Mouse (Mus musculus) testis, postnatal 14 days (tissue): ENCODE results near the gene Naa25.
"Not testable (repeated sequence)": the region's sequence is repeated elsewhere in the genome, so short reads cannot be mapped to it uniquely, and the experiment has no call there.

ENCODE experiments used
- DNase-seq: peaks from one replicate; pipeline ENCODE4 v3.0.0; 2021; ENCODE audit warnings: low spot score

Gene Naa25

DNA sequence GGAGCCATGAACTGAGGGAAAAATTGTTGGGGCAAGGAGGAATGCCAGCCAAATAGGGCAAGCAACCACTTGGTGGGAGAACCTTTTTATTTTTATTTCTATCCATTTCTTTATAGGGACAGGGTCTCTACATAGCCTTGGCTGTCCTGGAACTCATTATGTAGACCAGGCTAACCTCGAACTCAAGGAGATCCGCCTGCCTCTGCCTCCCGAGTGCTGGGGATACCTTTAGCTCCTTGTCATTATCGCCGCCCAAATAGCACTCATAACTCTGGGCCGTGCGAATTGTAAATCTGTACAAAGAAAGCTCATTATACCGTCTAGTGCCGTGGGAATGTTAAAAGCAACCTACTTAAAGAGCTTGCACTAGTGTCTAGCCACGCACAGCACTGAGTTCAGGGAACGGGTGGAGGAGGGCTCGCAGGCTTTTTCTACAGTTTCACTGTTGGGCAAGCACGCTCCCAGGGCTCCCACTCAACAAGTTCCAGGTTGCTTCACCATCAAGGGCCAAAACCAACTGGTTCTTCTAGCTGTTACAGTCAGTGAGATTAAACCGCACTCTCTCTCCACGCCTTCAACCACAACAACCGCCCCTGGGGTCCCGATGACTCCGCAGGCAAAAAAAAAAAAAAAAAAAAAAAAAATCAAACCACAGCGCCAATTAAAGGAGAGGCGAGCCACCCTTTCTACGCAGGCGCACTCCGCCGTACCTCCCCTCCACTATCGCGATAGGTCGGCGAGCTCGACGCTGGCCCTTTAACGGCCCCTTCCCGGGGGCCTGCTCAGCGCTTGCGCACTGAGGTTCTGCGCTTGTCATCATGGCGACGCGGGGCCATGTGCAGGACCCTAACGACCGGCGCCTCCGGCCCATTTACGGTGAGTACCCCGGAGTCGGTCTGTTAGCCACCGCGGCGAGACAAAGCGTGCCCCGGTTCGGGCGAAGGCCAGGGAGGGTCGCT lies at the start of gene Naa25:
Naa25 (plus strand) TSS at position 750 of the 959 bp plus-strand sequence.
- peak; percentile 97 for DNase-seq

DNA sequence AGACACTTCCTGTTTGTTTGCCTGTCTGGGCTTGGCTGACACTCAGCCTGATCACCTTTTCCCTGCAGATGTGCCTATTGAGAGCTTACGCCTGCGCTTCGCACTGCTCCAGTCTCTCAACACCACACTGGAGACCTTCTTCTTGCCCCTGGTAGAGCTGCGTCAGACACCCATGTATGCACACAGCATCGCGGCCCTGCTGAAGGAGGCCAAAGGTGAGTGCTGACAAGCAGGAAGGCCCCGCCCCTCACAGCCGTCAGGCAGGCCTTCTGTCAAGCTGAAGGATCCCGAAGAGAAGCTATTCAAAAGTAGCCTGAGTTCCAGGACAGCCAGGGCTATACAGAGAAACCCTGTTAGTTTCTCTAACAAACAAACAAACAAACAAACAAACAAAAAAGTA lies 38.5 kb upstream of the Naa25 start:
- DNase-seq, result no peak

DNA sequence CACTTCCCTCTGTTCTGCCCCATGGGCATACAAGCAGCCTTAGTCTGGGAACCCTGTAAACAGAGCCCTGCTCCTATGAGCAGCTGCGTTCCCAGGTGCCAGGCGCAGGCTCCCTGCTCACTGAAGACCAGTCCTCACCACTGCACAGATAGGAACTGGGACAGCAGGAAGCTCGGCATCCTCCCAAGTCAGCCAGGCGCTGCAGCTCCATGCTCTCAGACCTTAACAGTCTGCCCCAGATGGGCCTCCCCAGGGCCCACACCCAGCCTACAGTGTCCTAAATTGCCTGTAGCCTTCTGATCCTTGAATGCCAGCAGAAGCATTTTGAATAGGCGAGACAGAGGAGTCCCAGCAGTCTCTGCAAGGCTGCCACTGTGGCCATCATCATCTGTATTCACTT lies 36.0 kb upstream of the Naa25 start:
- no peak for DNase-seq

DNA sequence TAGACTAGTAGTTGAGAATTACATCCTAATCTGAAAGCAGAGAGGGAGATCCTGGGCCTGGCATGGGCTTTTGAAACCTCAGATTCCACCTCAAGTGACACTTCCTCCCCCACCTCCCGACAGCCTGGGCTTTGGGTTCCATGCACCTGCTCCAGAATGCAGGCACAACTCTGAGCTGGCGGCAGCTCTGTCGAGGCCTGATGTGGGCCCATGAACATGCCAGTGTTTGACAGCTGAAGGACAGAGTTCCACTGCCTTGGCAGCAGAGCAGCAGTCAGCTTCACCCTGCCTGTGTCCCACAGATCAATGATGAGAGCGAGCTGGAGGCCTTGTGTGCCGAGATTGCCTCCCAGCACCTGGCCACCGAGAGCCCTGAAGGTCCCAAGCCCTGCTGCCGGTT lies 34.3 kb upstream of the Naa25 start:
- no peak for DNase-seq

DNA sequence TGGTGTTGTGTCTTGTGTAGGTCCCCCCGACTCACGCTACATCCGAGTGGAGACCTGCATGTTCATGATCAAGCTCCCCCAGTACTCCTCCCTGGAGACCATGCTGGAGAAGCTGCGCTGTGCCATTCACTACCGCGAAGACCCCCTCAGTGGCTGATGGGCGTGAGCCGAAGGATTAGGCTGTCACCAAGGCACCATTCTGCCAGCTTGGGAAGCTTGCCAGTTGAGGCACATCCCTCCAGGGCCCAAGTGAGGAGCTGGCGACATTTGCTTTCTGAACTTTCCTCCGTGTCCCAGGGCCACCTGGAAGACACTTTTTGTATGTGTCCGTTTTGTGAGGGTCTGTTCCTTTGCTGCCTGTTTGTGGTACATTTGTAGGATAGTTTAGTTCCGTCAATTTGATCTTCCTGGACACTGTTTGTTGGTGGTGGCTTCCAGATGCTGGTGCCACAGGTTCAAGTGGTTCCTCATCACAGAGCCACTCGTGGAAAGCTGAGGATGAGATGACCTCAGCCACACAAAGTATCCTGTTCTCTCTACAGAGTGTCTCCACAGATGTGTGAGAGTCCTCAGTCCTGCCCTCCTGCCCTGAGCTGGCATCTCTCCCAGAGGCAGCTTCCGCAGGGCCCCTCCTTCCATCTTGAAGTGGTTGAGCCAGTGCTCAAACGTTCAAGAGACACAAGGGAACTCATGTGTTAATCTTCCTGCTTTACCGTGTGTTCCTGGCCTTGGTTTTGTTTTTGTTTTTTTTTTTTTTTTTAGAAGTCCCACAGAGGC lies 31.1 kb upstream of the Naa25 start:
- no peak for DNase-seq

DNA sequence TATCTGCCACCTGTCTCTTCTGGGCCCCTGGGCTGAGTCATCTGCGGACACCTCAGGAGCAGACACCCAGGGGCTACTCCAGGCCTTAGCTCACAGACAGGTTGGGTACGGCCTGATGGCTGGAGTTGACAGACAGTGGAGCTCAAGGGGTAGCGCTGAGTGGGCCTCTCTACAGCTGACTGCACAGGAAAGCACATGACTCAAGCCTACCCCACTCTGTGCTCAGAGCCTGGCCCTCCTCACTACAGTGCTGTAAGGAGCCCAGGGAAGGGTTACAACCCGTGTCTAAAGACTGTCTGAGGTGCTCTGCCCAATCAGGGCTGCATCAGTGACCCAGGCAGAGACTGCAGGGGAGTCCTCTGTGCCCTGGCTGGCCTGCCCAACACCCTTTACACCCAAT lies 30.5 kb upstream of the Naa25 start:
- DNase-seq, result no peak

DNA sequence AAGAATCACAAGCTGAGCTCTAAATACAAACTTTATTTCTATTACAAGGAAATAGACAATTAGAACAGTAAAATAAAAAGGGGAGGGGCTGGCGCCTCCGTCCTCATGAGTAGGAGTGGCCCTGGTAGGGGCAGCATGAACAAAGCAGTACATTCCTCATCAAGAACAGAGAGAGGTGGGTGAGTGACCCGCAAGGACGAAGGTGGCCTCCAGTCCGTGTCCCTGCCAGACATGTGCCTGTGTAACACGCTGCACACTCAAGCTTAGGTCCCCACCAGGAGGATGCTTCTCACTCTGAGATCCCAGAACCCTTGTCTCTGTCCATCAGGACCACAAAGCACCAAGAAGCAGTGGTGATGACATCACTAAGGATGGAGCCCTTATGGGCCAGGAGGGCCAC lies 26.0 kb upstream of the Naa25 start:
- no peak for DNase-seq

DNA sequence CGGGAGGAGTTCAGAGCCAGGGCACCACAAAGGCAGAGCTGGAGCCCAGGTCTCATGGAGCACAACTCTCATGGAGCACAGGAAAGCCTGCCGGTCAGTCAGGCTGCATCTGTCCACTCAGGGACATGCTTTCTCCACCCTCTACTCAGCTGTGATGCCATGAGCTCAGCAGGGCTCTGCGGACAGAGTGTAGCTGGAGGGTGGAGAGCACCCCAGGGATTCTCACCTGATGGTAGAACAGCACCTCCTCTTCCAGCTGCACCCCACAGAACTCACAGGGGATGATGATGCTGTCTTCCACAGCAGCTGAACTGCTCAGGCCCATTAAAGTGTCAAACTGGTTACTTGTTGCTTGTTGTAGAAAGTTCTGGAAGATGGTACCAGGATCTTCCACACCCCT lies 22.9 kb upstream of the Naa25 start:
- no peak for DNase-seq

DNA sequence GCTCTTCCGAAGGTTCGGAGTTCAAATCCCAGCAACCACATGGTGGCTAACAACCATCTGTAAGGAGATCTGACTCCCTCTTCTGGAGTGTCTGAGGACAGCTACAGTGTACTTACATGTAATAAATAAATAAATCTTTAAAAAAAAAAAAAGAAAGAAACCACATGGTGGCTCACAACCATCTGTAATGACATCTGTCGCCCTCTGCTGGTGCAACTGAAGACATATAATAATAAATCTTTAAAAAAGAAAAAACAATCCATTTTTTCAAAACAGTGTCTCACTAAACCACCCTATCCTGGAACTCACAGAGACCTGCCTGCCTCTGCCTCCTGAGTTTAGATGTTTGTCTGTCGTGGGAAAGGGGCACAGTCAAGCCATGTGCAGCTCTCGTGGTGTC lies 20.8 kb upstream of the Naa25 start:
- DNase-seq, result not testable (repeated sequence)

DNA sequence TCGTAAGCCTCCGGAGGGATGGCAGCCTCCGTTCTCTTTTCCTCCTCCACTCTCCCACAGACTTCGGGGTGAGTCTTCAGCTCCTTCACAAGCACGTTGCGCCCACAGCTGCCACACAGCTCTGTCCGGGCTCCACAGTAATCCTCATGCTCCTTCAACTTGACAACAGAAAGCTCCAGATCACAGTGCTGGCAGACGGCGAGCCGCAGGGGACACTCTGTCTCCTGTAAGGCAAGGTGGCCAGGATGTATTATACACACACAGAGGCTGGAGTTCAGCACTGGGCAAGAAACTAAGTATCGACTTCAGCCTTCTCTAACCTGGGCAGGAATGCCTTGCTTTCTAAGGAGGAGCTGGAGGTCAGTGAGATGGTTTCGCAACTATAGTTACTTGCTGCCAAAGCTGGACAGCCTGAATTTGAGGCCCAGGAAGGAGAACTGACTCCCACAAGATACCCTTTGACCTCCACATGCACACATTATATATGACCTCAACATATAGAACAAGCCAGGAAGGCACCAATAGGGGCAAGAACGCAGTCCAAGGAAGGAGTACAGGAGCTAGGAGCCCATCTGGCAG lies 19.0 kb upstream of the Naa25 start:
- DNase-seq, result peak; percentile 35

DNA sequence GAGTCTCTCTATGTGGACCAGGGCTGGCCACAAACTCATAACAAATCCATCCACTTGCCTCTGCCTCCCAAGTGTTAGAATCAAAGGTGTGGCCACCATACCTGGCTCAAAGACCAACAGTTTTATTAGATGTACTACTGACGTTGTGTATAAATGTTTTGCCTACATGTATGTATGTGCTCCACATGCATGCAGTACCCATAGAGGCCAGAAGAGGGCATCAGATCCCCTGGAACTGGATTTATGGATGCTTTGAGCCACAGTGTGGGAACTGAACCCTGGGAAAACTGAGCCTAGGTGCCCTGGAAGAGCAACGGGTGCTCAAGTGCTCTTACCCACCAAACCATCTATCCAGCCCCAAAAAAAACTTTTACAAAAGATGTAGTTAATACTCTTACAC lies 17.0 kb upstream of the Naa25 start:
- no peak for DNase-seq

DNA sequence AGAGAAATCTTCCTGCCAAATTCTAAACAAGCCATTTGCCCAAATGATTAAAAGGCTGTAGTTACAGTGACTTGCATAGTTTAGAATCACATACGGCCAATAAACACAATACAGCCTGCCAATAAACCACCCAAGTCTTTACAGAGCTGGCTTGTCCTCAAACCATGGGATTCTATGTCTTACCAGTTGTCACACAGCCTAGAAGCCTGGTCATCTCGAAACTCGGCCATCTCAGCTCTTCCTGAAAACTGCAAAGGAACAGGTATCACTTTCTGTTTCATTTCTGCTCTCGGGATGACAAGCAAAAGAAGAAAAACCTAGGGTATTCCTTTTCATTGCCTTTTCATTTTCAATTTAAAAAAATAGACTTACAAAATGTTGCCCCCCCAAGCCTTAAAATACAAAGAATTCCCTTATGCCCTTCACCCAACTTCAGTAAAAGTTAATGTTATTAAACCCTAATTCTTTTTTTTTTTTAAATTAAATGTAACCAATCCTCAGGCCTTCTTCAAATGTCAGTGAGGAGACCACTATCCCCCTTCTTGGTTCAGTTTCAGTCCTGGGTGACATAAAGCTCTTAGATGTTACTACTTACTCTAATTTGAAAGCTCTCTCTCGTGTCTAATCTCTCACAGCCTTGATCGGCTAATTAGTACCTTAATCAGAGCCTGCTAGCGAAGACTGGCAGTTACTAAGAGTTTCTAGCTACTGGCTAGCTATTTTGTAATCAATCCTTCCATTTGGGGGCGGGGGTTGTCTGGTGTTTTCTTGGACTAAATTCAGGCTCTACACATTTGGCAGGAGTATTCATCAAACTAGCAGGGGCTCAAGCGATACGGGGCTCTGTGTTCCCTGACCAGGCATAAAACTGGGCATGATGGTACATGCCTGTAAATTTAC lies 13.6 kb upstream of the Naa25 start:
- DNase-seq, result no peak

DNA sequence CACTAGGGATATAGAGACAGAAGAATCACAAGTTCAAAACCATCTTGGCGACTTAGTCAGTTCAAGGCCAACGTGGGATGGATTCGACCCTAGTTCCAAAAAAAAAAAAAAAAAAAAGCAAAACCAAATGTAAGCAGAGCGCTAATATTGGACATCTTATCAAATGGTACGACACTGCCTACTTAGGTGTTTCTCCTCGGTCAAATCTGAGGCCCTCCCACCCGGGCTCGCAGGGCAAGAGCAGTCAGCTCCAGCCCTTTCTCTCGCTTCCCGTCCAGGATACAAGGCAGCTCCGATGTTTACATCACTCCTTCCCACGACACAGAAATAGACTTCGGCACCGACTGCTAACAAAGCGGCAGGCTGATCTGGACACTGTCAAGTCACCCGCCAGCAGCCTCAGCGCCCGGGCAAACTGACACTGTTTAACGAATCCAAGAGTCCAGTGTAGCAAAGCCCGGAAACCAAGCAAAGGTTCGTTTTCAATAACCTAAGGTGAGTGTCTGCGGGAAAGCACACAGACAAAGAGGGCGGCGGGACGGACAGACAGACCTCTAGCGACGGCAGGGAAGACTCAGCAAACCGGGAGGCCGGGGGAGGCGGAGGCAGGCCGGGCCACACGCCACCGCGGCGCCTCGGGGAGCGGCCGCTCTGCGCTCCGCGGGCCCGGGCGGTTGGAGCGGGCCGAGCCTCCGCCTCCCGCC lies 12.8 kb upstream of the Naa25 start:
- peak; percentile 64 for DNase-seq

DNA sequence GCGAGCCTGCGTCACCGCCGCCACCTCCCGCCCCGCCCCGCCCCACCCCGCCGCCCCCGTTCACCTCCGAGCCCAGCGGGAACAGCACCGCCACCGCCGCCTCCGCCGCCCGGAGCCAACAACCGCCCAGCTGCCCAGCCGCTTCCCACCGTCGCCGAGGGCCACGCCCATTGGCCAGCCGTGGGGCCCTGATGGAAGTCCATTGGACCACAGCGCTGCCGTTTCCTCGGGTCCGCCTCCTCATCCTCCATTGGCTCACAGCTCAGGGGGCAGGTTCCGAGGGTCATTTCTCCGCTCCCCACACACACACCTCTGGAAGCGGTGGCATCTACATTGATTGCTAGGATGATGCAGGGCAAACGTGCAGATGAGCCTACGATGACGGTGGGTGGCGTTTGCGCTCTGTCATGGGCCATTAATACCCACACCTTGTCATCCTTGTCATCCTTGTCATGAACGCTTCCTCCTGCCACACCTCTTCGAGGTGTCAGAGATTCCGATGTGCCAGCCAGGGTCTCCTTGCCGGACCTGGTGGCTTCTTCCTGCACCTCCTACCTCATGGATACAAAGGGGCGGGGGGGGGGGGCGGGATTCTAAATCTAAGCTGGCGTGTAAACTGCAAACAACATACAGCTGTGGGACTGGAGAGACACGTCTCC lies 12.1 kb upstream of the Naa25 start, which contains the start of gene Trafd1:
Trafd1 (minus strand) TSS at position 172 of the 659 bp plus-strand sequence.
- peak; percentile 93 for DNase-seq

DNA sequence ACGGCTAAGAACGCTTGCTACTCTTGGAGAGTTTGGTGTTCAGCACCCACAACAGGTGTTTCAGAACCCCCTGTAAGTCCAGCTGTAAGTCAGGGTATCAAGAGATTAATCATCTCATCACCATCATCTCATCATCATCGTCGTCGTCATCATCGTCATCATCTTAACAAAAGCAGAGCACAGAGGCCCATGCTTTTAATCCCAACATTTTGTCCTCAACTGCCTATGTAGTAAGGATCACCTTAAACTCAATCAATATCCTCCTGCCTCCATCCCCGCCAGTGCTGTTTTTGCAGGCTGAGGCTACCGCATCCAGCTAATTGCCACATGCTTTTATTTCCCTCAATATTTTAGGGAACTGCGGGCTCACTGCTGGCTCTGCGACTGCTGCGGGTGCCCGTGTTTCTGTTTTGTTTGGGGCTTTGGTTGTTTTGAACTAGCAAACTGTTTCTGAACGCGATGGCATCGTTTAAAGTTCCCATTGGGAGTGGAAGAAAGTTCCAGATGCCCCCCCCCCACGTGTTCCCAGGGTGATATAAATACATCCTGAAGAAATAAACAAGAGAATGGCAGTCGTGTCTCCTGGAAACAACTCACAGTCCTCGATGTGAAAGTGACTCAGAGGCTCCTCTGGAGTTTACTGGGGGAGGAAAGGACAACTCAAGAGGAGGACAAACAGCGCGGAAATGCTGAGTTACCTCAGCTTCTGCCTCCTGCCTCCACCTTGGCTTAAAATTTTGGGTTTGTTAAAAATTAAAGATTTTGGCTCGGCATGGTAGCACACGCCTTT lies 11.4 kb upstream of the Naa25 start:
- no peak for DNase-seq

DNA sequence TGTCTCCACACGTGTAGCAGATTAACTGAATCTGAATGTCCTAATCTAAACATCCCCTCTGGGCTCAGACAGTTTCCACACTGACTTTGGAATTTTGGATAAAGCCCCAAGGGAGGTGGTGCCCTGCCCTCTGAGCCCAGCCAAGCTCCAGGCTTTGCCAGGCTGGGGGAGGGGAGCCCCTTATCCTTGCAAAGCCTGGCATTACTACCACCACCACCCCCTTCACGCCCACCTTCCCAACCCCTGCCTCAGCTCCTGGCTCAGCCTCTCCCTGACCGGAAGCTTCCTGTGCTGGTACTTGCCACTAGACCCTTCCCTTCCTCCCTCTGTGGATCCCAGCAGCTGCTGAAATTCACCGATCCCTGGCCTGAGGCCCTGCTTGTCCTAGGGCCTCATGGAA lies 10.6 kb upstream of the Naa25 start:
- no peak for DNase-seq

DNA sequence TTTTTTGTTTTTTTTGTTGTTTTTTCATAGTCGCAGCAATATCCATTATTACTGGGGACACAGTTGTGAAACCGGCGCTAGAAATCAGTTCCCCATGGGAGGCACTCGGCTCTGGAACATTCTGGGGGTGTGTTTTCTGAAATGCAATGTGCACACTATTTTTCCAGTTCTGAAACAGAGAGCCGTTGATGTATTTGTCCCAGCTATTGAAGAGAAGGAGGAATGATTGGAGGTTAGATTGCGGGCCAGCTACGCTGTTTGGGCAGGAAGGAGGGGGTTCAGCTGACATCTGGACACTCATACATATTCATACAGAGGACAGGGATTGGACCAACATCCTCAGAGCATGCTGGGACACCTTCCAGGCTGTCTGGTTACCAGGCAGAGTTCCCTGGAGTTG lies 8.6 kb upstream of the Naa25 start:
- no peak for DNase-seq

DNA sequence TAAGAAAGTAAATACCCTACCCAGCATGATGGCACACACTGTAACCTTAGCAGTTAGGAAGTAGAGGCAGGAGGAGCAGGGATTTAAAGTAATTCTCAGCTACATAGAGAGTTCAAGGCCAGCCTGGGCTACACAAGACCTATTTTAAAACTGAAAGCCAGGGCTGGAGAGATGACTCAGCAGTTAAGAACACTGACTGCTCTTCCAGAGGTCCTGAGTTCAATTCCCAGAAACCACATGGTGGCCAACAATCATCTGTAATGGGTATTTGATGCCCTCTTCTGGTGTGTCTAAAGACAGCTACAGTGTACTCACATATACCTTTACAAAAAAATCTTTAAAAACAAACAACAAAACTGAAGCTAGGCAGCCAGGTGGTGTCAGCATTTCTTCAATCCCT lies 8.0 kb upstream of the Naa25 start:
- no peak for DNase-seq

DNA sequence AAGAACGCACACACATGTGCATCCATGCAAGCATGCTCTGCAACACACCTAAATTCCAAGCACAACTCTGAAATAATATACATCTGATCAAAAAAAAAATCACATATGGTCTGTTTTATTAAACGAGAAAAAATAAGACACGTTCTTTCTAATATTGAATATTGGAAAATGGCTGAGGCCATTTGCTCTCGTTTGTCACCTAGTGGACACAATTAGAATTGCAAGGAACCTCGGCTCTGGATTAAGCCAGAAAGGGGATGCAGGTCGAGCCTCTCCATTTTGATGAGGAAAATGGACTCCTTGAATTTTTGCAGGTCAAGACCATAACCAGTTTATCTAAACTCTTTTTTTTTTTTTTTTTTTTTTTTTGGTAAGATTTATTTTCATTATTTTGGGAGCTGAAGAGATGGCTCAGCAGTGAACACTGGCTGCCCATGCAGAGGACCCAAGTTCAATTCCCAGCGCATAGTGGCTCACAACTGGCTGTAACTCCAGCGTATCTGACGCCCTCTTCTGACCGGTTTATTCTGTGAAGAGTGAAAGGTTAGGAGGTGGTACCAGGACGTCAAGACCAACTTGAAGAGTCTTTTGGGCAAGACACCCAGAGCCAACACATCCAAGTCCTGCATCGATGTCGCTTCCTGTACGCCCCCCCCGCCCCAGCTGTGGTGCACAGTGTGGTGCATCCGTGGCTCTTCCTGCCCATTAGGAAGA lies 4.9 kb upstream of the Naa25 start:
- DNase-seq, result no peak
